ENCODE assay signal across 8 mouse cellular contexts in the genomic region with DNA sequence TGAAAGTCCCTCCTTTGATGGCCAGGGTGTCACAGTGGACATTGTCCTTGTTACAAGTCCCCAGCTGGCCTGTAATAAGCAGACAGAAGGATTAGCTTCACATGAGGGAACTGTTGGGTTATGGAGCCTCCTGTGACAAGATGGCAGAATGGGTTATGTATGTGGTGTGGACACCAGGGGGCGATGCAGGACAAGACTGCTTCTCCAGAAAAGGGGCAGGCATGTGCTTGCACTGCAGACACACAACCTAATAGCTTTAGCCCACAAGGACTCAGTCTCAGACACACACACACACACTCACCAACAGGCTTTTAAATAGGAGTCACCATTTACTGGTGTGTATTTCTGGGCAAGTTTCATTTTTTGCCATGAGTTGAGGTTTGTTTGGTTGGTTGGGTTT. TPM values are rescaled to one million over a fixed set of nuclear protein-coding genes. Genes with fewer than 3 reads are reported as not detected.
DNase-seq lines count a peak whose midpoint lies in the region; ATAC-seq and TF ChIP-seq lines count a peak whose summit lies in the region.

No protein-coding gene starts in this region.

- peak; percentile 86 for TF ChIP-seq CTCF in kidney, adult 2 months (conservative IDR thresholded peaks at IDR 0.05; ENCODE audit: insufficient read depth, insufficient read length, low read depth, low read length)

- 0% methylated on average over 1 of the region's 1 CpGs for WGBS in kidney, adult 2 months
- 0% methylated on average over 1 of the region's 1 CpGs for WGBS in kidney, embryonic 15.5 days
- 12% methylated on average over 1 of the region's 1 CpGs for WGBS in midbrain, embryonic 14.5 days

- no peak overlapping the region for H3K9ac ChIP-seq in kidney, embryonic 15.5 days
- H3K9ac ChIP-seq in midbrain, embryonic 14.5 days (replicated peaks; ENCODE audit: low read length) = no peak overlapping the region

- no peaks in the 10 kb centered on the region for H3K27me3 ChIP-seq in kidney, adult 2 months (replicated peaks; ENCODE audit: control insufficient read depth, insufficient read depth, low read length)
- H3K27me3 ChIP-seq in kidney, embryonic 15.5 days = no peaks in the 10 kb centered on the region
- H3K27me3 ChIP-seq in midbrain, embryonic 14.5 days (ENCODE audit: control insufficient read depth, insufficient read depth, low read length) = no peaks in the 10 kb centered on the region

- DNase-seq in kidney, adult 2 months = peak; percentile 83
- peak; percentile 87 for DNase-seq in ES-CJ7 (ENCODE audit: low read depth, low spot score)
- DNase-seq in adrenal gland, postnatal 14 days = peak; percentile 67
- DNase-seq in fibroblast of lung, adult 2 months (ENCODE audit: low read depth) = peak; percentile 17
- peak; percentile 72 to 78 for DNase-seq in kidney, postnatal 4 days
- DNase-seq in midbrain, embryonic 14.5 days = peak; percentile 76

- ATAC-seq in kidney, embryonic 15.5 days (replicated peaks; ENCODE audit: low FRiP score) = no peak
- ATAC-seq in midbrain, embryonic 14.5 days (ENCODE audit: low FRiP score, low TSS enrichment) = no peak
- ATAC-seq in monocyte, adult 5-6 weeks (replicated peaks; ENCODE audit: insufficient number of reproducible peaks, low FRiP score, low TSS enrichment, poor library complexity, severe bottlenecking) = no peak

- H3K4me2 ChIP-seq in kidney, embryonic 15.5 days = no peak overlapping the region
- H3K4me2 ChIP-seq in midbrain, embryonic 14.5 days (ENCODE audit: low read length) = no peak overlapping the region

- no peak overlapping the region for H3K4me3 ChIP-seq in kidney, adult 2 months (ENCODE audit: insufficient read depth, low read depth, low read length)
- H3K4me3 ChIP-seq in kidney, embryonic 15.5 days (replicated peaks) = no peak overlapping the region
- H3K4me3 ChIP-seq in midbrain, embryonic 14.5 days (replicated peaks; ENCODE audit: low read depth, low read length) = no peak overlapping the region

- no peaks in the 10 kb centered on the region for H3K36me3 ChIP-seq in kidney, adult 2 months (ENCODE audit: control insufficient read depth, insufficient read depth, low read length)
- no peaks in the 10 kb centered on the region for H3K36me3 ChIP-seq in kidney, embryonic 15.5 days
- no peaks in the 10 kb centered on the region for H3K36me3 ChIP-seq in midbrain, embryonic 14.5 days (ENCODE audit: control insufficient read depth, insufficient read depth, low read length)

- H3K4me1 ChIP-seq in kidney, adult 2 months (ENCODE audit: control insufficient read depth, insufficient read depth, low read length) = peaks cover 19% of the 10 kb centered on the region; the same call in 1 of the 2 replicates
- 0 out of 2 replicates have a peak, but pooled peaks cover 3% of the 10 kb centered on the region for H3K4me1 ChIP-seq in kidney, embryonic 15.5 days
- no peaks in the 10 kb centered on the region for H3K4me1 ChIP-seq in midbrain, embryonic 14.5 days (ENCODE audit: control insufficient read depth, insufficient read depth, low read length)

- TF ChIP-seq POLR2A in kidney, adult 2 months (IDR thresholded peaks at IDR 0.05; ENCODE audit: low read depth, low read length) = no peak

- no peaks in the 10 kb centered on the region for H3K9me3 ChIP-seq in kidney, embryonic 15.5 days (replicated peaks)
- H3K9me3 ChIP-seq in midbrain, embryonic 14.5 days (ENCODE audit: control insufficient read depth, low read length) = no peaks in the 10 kb centered on the region

- H3K27ac ChIP-seq in kidney, adult 2 months (ENCODE audit: insufficient read depth, low read depth, low read length) = no peak overlapping the region
- no peak overlapping the region for H3K27ac ChIP-seq in kidney, embryonic 15.5 days
- H3K27ac ChIP-seq in midbrain, embryonic 14.5 days (replicated peaks; ENCODE audit: low read depth, low read length) = no peak overlapping the region

RNA-seq across cellular contexts. Expression of gene Ces3b, which starts 16.8 kb away (rescaled TPM):
- polyA plus RNA-seq in kidney, adult 2 months (2012; rRNA removed) = 0.08 TPM in 1 of 2 replicates, not detected in the other
- not detected in 2 replicates for polyA plus RNA-seq in kidney, embryonic 15.5 days (2015; fragmentation: Nextera tagmentation; extraction: Ambion mirVana)
- total RNA-seq in adrenal gland, postnatal 14 days (2021) = 1.5 TPM in 1 of 2 replicates, not detected in the other
- polyA plus RNA-seq in midbrain, embryonic 14.5 days (2014; fragmentation: Nextera tagmentation; extraction: Ambion mirVana) = not detected in 2 replicates
- total RNA-seq in monocyte, adult 5-6 weeks (2017) = not detected in 3 replicates

RNA-seq across cellular contexts. Expression of gene Ces3a, which starts 18.4 kb away (rescaled TPM):
- 0.09 and 0.14 TPM in 2 replicates for polyA plus RNA-seq in kidney, adult 2 months (2012; rRNA removed)
- polyA plus RNA-seq in kidney, embryonic 15.5 days (2015; fragmentation: Nextera tagmentation; extraction: Ambion mirVana) = not detected in 2 replicates
- 3.1 and 78.7 TPM in 2 replicates for total RNA-seq in adrenal gland, postnatal 14 days (2021)
- polyA plus RNA-seq in midbrain, embryonic 14.5 days (2014; fragmentation: Nextera tagmentation; extraction: Ambion mirVana) = not detected in 2 replicates
- total RNA-seq in monocyte, adult 5-6 weeks (2017) = not detected in 3 replicates

Comparison
In these comparisons a context has a peak if more than half of its experiments do, and no peak if none do; other contexts are left out.
1. DNase-seq: peak in every context shown above with its lines; median percentile 87 in ES-CJ7; 83 in kidney, adult 2 months; 76 in midbrain, embryonic 14.5 days; 75 in kidney, postnatal 4 days; 67 in adrenal gland, postnatal 14 days; 17 in fibroblast of lung, adult 2 months.